Mouse (Mus musculus) bone marrow, adult 2 months (tissue): ENCODE results near the gene Krtap19-4.

Experiments used
- CTCF ChIP-seq: fragments of 200-500 bp; IDR thresholded peaks from 2 replicates; pipeline ENCODE4 v1.5.1; 2011; ENCODE audit warnings: low read length, control low read depth; ENCODE audit not compliant: control insufficient read depth, insufficient read depth
- POLR2A ChIP-seq: fragments of 200-500 bp; IDR thresholded peaks from 2 replicates; pipeline ENCODE4 v1.6.1; 2011; ENCODE audit warnings: low read depth, mild to moderate bottlenecking, control low read depth, low read length, borderline replicate concordance; ENCODE audit not compliant: control insufficient read depth

GRCm38 (mm10) chr16:88932165-88932564 is 47.3 kb upstream of the Krtap19-4 start, which contains the start of gene Krtap19-9b:
- TF ChIP-seq POLR2A (no peak), CTCF (no peak)
